Mouse (Mus musculus) thymus, adult 2 months (tissue): Measurements from ENCODE around the gene Slc9a9. TPM values are rescaled to one million over a fixed set of nuclear protein-coding genes. Genes with fewer than 3 reads are reported as not detected.

Experiments used
- DNase-seq: peaks from one replicate; pipeline ENCODE4 v3.0.0; 2021
- H3K27ac ChIP-seq: fragments of 200-500 bp; 2 replicates; pipeline ENCODE4 v1.5.1; 2012; ENCODE audit warnings: low read length, control low read depth; ENCODE audit not compliant: control insufficient read depth, insufficient read depth
- H3K27me3 ChIP-seq: fragments of 200-500 bp; 2 replicates; pipeline ENCODE4 v1.6.1; 2012; ENCODE audit warnings: mild to moderate bottlenecking, low read length, moderate library complexity, mixed read lengths; ENCODE audit not compliant: control insufficient read depth, insufficient read depth
- H3K36me3 ChIP-seq: fragments of 200-500 bp; 2 replicates; pipeline ENCODE4 v1.6.1; 2012; ENCODE audit warnings: mild to moderate bottlenecking, low read length, moderate library complexity; ENCODE audit not compliant: control insufficient read depth, insufficient read depth
- H3K4me1 ChIP-seq: fragments of 200-500 bp; replicated peaks from 2 replicates; pipeline ENCODE4 v1.6.1; 2012; ENCODE audit warnings: low read length; ENCODE audit not compliant: control insufficient read depth, insufficient read depth
- H3K4me3 ChIP-seq: fragments of 200-500 bp; 2 replicates; pipeline ENCODE4 v1.5.1; 2012; ENCODE audit warnings: mild to moderate bottlenecking, low read length, control low read depth, moderate library complexity; ENCODE audit not compliant: control insufficient read depth, insufficient read depth
- CTCF ChIP-seq: fragments of 200-500 bp; IDR thresholded peaks from 2 replicates; pipeline ENCODE4 v1.5.1; 2012; ENCODE audit warnings: mild to moderate bottlenecking, control low read depth, low read length, moderate library complexity, borderline replicate concordance; ENCODE audit not compliant: control insufficient read depth, poor library complexity, insufficient read depth; ENCODE audit errors: extremely low read depth
- POLR2A ChIP-seq: fragments of 200-500 bp; IDR thresholded peaks from 2 replicates; pipeline ENCODE4 v1.6.1; 2012; ENCODE audit warnings: mild to moderate bottlenecking, low read length, control low read depth, moderate library complexity; ENCODE audit not compliant: control insufficient read depth, poor library complexity, insufficient read depth; ENCODE audit errors: extremely low read depth
- WGBS: fragments of 180-500 bp; shearing (Covaris S2); methylation state at CpG from one replicate; pipeline ENCODE4 v1.1.7; 2018; 5-methylcytosine and 5-hydroxymethylcytosine counted together
- polyA plus RNA-seq: library from polyadenylated mRNA; depleted of rRNA; stranded (reverse); fragments of >200 nt; gene quantifications from 2 replicates; pipeline ENCODE4 v1.2.3, GENCODE M21; 2012

The Slc9a9 gene
- polyA plus RNA-seq, 1 experiment = 49.7 TPM

DNA sequence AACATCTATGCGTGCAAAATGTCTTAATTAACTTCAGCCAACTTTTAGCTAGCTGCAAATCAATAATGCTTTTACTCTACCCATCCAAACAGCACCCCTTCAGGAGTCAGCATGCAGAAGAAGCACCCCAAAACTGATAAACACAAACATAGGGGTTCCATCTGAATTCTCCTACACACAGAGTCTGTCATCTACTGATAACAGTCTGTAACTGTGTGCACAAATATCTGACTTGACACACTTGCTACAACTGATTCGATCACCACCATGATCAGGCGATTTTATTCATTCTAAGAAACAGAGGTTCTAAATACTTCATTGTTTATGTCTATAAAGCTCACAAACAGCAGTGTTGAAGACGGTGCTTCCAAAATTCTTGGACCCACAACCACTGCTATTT is 171.3 kb downstream of the Slc9a9 start:
- no peak for DNase-seq
- H3K4me3 ChIP-seq = no peak overlapping the region
- no peak overlapping the region for H3K27ac ChIP-seq
- TF ChIP-seq POLR2A = no peak
- 0 out of 2 replicates have a peak, but pooled peaks cover 7% of the 10 kb centered on the region for H3K36me3 ChIP-seq
- H3K27me3 ChIP-seq = no peaks in the 10 kb centered on the region
- no peaks in the 10 kb centered on the region for H3K4me1 ChIP-seq
- WGBS = 95% methylated on average over 4 of the region's 4 CpGs

DNA sequence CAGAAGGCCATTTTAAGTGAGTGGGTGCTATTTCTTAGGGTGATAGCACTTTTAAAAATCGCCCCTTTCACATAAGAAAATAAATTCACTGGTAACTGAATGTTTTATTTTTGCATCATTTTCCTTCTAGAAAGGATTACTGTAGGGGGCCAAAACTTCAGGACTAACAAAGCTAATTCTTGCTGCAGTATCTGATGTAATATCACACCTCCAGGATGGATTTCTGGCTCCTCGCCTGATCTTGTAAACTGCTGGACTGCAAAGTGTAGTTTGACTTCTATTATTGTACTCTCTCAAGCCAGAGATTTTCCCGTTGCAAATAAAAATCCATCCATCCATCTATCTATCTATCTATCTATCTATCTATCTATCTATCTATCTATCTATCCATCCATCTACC is 174.5 kb downstream of the Slc9a9 start:
- Histone ChIP-seq H3K4me3 (no peak overlapping the region), H3K27me3 (no peaks in the 10 kb centered on the region), H3K36me3 (0 out of 2 replicates have a peak, but pooled peaks cover 7% of the 10 kb centered on the region), H3K4me1 (no peaks in the 10 kb centered on the region), H3K27ac (no peak overlapping the region)
- DNase-seq = no peak
- TF ChIP-seq POLR2A (no peak), CTCF (no peak)
- WGBS = 94% methylated on average over 3 of the region's 3 CpGs

DNA sequence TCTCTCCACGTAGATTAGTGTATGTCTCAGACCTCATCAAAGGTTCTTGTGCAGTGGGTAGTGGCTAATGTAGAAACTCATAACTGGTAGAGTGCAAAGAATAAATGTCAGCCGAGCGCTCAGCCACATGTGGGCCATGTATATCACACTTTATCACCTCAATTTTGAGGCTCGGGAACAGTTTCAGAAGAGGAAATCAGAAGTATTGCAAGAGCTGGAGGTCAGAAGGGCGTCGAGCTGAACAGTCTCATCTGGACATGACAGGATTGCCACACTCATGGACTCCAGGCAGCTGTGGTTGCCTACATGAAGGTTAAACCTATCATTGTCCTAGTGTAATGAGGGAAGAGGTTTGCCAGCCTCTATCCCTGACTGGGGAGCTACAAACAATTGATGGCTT is 177.9 kb downstream of the Slc9a9 start:
- DNase-seq = no peak
- TF ChIP-seq CTCF (no peak), POLR2A (no peak)
- Histone ChIP-seq H3K4me1 (no peaks in the 10 kb centered on the region), H3K27ac (no peak overlapping the region), H3K27me3 (no peaks in the 10 kb centered on the region), H3K4me3 (no peak overlapping the region), H3K36me3 (0 out of 2 replicates have a peak, but pooled peaks cover 4% of the 10 kb centered on the region)
- WGBS = 96% methylated on average over 6 of the region's 6 CpGs

DNA sequence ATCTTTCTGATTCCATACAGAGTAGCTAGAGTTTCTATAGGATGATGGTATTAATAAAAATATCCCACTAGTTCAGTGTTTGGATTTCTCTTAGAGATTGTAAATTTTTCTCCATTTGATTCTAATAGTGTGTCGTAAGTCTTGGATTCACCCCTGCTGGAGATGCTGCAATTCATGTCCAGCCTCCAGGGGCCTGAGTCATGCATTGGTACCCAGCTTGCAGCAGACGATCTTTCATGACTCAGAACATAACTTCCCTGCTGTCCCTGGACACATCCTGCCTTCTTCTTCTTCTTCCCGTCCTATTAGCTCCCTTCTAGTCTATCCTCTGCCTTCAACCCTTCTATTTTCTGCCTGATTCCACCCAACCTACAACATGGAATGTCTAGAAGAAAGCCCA is 181.8 kb downstream of the Slc9a9 start:
- H3K27ac ChIP-seq = no peak overlapping the region
- no peaks in the 10 kb centered on the region for H3K4me1 ChIP-seq
- H3K4me3 ChIP-seq = no peak overlapping the region
- TF ChIP-seq CTCF (no peak), POLR2A (no peak)
- DNase-seq = no peak
- WGBS = 88% methylated on average over 3 of the region's 3 CpGs
- H3K36me3 ChIP-seq = peaks cover 12% of the 10 kb centered on the region
- H3K27me3 ChIP-seq = no peaks in the 10 kb centered on the region

DNA sequence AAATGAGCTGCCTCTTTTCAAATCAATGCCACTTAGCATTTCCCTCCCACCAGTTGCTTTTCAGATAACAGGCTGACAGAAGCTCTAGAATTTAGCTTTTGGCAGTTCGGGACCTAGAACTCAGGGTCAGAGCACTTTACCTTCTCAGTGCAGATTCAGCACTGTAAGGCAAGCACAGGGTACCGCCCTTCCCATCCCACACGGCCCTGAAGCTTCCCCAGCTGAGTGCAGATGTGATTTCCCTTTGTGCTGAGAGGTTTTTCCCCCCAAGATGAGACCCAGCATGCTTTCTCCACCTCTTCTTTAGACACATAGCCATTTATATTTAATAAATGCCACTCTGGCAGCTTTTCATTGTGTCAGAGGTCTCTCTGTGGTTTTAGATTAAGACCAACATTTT is 186.4 kb downstream of the Slc9a9 start:
- TF ChIP-seq CTCF (no peak), POLR2A (no peak)
- Histone ChIP-seq H3K4me3 (no peak overlapping the region), H3K27me3 (no peaks in the 10 kb centered on the region), H3K4me1 (no peaks in the 10 kb centered on the region), H3K27ac (no peak overlapping the region), H3K36me3 (peaks cover 19% of the 10 kb centered on the region)
- DNase-seq = no peak
- 83% methylated on average over 3 of the region's 3 CpGs for WGBS

DNA sequence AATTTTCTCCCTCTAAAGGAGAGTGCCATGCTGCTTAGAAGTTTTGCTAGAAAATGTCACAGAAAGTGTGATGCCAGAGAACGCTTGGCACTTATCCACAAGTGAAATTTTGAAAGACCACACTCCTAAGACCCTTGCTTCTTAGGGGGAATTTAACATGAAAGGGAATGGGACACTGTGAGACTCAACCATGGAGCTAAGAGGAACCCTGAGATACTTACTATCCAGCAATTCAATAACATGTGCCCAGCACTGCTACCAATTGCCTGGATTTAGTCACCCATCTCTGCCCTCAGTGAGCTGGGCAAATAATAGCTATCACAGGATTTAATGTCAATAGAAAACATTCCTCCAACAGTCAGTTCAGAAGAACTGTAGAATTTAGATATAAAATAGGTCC is 198.8 kb downstream of the Slc9a9 start:
- no peaks in the 10 kb centered on the region for H3K4me1 ChIP-seq
- no peak overlapping the region for H3K27ac ChIP-seq
- WGBS = 100% methylated on average over 1 of the region's 1 CpGs
- no peaks in the 10 kb centered on the region for H3K27me3 ChIP-seq
- no peak overlapping the region for H3K4me3 ChIP-seq
- TF ChIP-seq POLR2A (no peak), CTCF (no peak)
- H3K36me3 ChIP-seq = no peaks in the 10 kb centered on the region
- DNase-seq = no peak
